ENCODE assay signal across 31 mouse cellular contexts in genomic region chr5:67782775-67783174, GRCm38 (mm10).
A peak's percentile ranks its signal among the peaks of the same experiment; 100 is the strongest.
DNase-seq lines count a peak whose midpoint lies in the region; TF ChIP-seq lines count a peak whose summit lies in the region.
"Had no signal": no experiment of that assay in that cellular context is flagged by ENCODE, and none has a peak within 500 bp of the region (broad histone marks: within the 10 kb centered on the region; RNA-seq: fewer than 3 reads in every experiment).

No protein-coding gene starts in this region.

- H3K4me3 ChIP-seq in gastrocnemius, adult 2 months = no peak overlapping the region
- H3K4me3 ChIP-seq: embryonic facial prominence, embryonic 10.5 days; embryonic facial prominence, embryonic 15.5 days; forebrain, embryonic 12.5 days; heart, adult 2 months; heart, embryonic 12.5 days; liver, embryonic 12.5 days; megakaryocyte, embryonic 14.5 days; midbrain, embryonic 12.5 days; myocyte; neural tube, embryonic 12.5 days had no signal

- peak overlapping the region; percentile 32; the same call in 1 of the 2 replicates for H3K27ac ChIP-seq in gastrocnemius, adult 2 months
- H3K27ac ChIP-seq: embryonic facial prominence, embryonic 10.5 days; embryonic facial prominence, embryonic 15.5 days; forebrain, embryonic 12.5 days; heart, adult 2 months; hindbrain, embryonic 14.5 days; liver, embryonic 12.5 days; midbrain, embryonic 12.5 days; neural tube, embryonic 12.5 days; stomach, postnatal 0 days had no signal

- TF ChIP-seq CTCF in gastrocnemius, adult 2 months (IDR thresholded peaks at IDR 0.05) = no peak

- DNase-seq in gastrocnemius, adult 2 months = no peak
- no peak for DNase-seq in gastrocnemius, postnatal 36 days
- DNase-seq in lung, postnatal 25 days (ENCODE audit: low spot score) = peak; percentile 18
- DNase-seq in lung, postnatal 14 days = no peak
- DNase-seq in adrenal gland, postnatal 10 days = peak; percentile 33
- DNase-seq in embryo, embryonic 11 days = no peak
- DNase-seq in cerebellum, adult 18-20 months = no peak
- DNase-seq: B cell, adult 2 months; cerebellum, adult 2 months; cerebellum, postnatal 14 days; forebrain, postnatal 0 days; gastrocnemius, postnatal 25 days; heart, adult 2 months; layer of hippocampus, postnatal 36 days; left cerebral cortex, postnatal 4 days; liver, postnatal 0 days; lung, postnatal 10 days; right cerebral cortex, adult 18-20 months; thymus, adult 18-20 months; thymus, postnatal 25 days had no signal

- intact Hi-C loops in gastrocnemius, adult 2 months (cut with DNase I) = no loop called here
- intact Hi-C loops in gastrocnemius, postnatal 36 days (cut with DNase I) = loop anchor here (5.0 kb wide), 1 partner anchor 65 kb away; the partner anchor contains the start of gene Atp8a1

Comparison
In these comparisons a context has a peak if more than half of its experiments do, and no peak if none do; other contexts are left out.
1. DNase-seq: peak in lung, postnatal 25 days (single experiment) and adrenal gland, postnatal 10 days (single experiment); none in gastrocnemius, adult 2 months (single experiment), gastrocnemius, postnatal 36 days (0 of 2), lung, postnatal 14 days (single experiment), embryo, embryonic 11 days (single experiment) and cerebellum, adult 18-20 months (0 of 2).